Mouse (Mus musculus): Measurements from ENCODE around the gene Anapc16.

- TF ChIP-seq CTCF (IDR thresholded peaks at IDR 0.05; ENCODE audit: control insufficient read depth, insufficient read depth, insufficient replicate concordance, low read depth, low read length) (no peak), POLR2A (IDR thresholded peaks at IDR 0.05; ENCODE audit: control insufficient read depth, low read depth, low read length) (no peak)
Observed at GRCm38 (mm10) chr10:59977715-59978343, 25.1 kb downstream of the Anapc16 start.
